Mouse (Mus musculus) liver, embryonic 14.5 days (tissue): ENCODE data around the gene Wasf1. TPM values are rescaled to one million over a fixed set of nuclear protein-coding genes. Genes with fewer than 3 reads are reported as not detected.

ENCODE experiments used
- ATAC-seq: fragments of 200-750 bp; cut with Nextera tagmentation; 2 replicates; pipeline ENCODE4 v1.8.0; 2017; ENCODE audit warnings: moderate number of reproducible peaks, mild to moderate bottlenecking, moderate library complexity; ENCODE audit not compliant: insufficient read depth
- DNase-seq, 3 experiments: peaks; one replicate each; pipeline ENCODE4 v3.0.0-alpha.2; 2012 to 2013; ENCODE audit warnings: low read depth in 3 of 3, low spot score in 3 of 3
- H3K27ac ChIP-seq: fragments of 300-500 bp; sonication (generic); 2 replicates; pipeline ENCODE4 v1.5.1; 2014; ENCODE audit warnings: moderate library complexity, mild to moderate bottlenecking, control low read depth, inconsistent platforms
- H3K27me3 ChIP-seq: fragments of 300-500 bp; sonication (generic); 2 replicates; pipeline ENCODE4 v1.6.1; 2014; ENCODE audit warnings: mild to moderate bottlenecking, low read length, moderate library complexity; ENCODE audit not compliant: control insufficient read depth, insufficient read depth
- H3K36me3 ChIP-seq: fragments of 300-500 bp; sonication (generic); replicated peaks from 2 replicates; pipeline ENCODE4 v1.6.1; 2014; ENCODE audit warnings: low read depth; ENCODE audit not compliant: control insufficient read depth, insufficient read depth
- H3K4me1 ChIP-seq, 2 experiments: fragments of 200-500 bp in 1 of 2; fragments of 300-500 bp in 1 of 2; sonication (generic) in 1 of 2; replicated peaks; 2 replicates each; pipeline ENCODE4 v1.6.1; 2012 to 2014; ENCODE audit warnings: antibody characterized with exemption in 1 of 2, inconsistent platforms in 1 of 2, low read length in 1 of 2; ENCODE audit not compliant: control insufficient read depth in 2 of 2, insufficient read depth in 2 of 2
- H3K4me2 ChIP-seq: fragments of 300-500 bp; sonication (generic); 2 replicates; pipeline ENCODE4 v1.6.1; 2014; ENCODE audit warnings: low read depth, mild to moderate bottlenecking, control low read depth, moderate library complexity
- H3K4me3 ChIP-seq, 2 experiments: fragments of 200-500 bp in 1 of 2; fragments of 300-500 bp in 1 of 2; sonication (generic) in 1 of 2; 2 replicates each; pipeline ENCODE4 v1.5.1; 2012 to 2014; ENCODE audit warnings: low read depth in 2 of 2, low read length in 2 of 2, mild to moderate bottlenecking in 2 of 2, control low read depth in 1 of 2, inconsistent platforms in 1 of 2, moderate library complexity in 1 of 2; ENCODE audit not compliant: insufficient read depth in 1 of 2
- H3K9ac ChIP-seq: fragments of 300-500 bp; sonication (generic); replicated peaks from 2 replicates; pipeline ENCODE4 v1.6.1; 2014; ENCODE audit warnings: mild to moderate bottlenecking, control low read depth, moderate library complexity
- H3K9me3 ChIP-seq: fragments of 300-500 bp; sonication (generic); 2 replicates; pipeline ENCODE4 v1.6.1; 2016; ENCODE audit warnings: low read length, mixed read lengths; ENCODE audit not compliant: control insufficient read depth
- CTCF ChIP-seq: IDR thresholded peaks from 2 replicates; pipeline ENCODE4 v1.5.1; 2016; ENCODE audit warnings: antibody characterized with exemption, low read depth, control low read depth
- EP300 ChIP-seq: IDR thresholded peaks from 2 replicates; pipeline ENCODE4 v1.6.1; 2016; ENCODE audit warnings: antibody characterized with exemption, low read depth
- WGBS: fragments of 180-500 bp; shearing (Covaris S2); extraction: QIAGEN DNeasy Blood & Tissue Kit; methylation state at CpG from one replicate; pipeline ENCODE4 v1.1.7; 2014; ENCODE audit not compliant: insufficient replicate concordance; 5-methylcytosine and 5-hydroxymethylcytosine counted together
- polyA plus RNA-seq, 2 experiments: library from polyadenylated mRNA; depleted of rRNA in 1 of 2; stranded (reverse) in 1 of 2; unstranded in 1 of 2; fragments of >200 nt; fragmentation: Nextera tagmentation in 1 of 2; extraction: Ambion mirVana in 1 of 2; gene quantifications; 2 replicates each; pipeline versions ENCODE4 v1.2.1 to v1.2.3; 2012 to 2014

The Wasf1 gene
- polyA plus RNA-seq, 2 experiments: 0.61 to 0.67 TPM

GRCm38 (mm10) chr10:40906131-40906530 is 22.9 kb downstream of the Wasf1 start:
- no peak overlapping the region for H3K27ac ChIP-seq
- TF ChIP-seq CTCF (no peak), EP300 (no peak)
- no peaks in the 10 kb centered on the region for H3K36me3 ChIP-seq
- H3K4me1 ChIP-seq: no peaks in the 10 kb centered on the region
- WGBS: 50% methylated on average over 1 of the region's 1 CpGs
- no peak overlapping the region for H3K4me3 ChIP-seq
- ATAC-seq (no peak), DNase-seq (no peak)
- H3K4me2 ChIP-seq: no peak overlapping the region
- no peak overlapping the region for H3K9ac ChIP-seq
- no peaks in the 10 kb centered on the region for H3K9me3 ChIP-seq
- no peaks in the 10 kb centered on the region for H3K27me3 ChIP-seq

- Histone ChIP-seq H3K9me3 (no peaks in the 10 kb centered on the region), H3K36me3 (no peaks in the 10 kb centered on the region), H3K27ac (no peak overlapping the region), H3K4me3 (no peak overlapping the region), H3K9ac (no peak overlapping the region), H3K4me2 (no peak overlapping the region), H3K27me3 (no peaks in the 10 kb centered on the region), H3K4me1 (no peaks in the 10 kb centered on the region)
- TF ChIP-seq CTCF (no peak), EP300 (no peak)
- no peak for ATAC-seq
- WGBS: 71% methylated on average over 7 of the region's 7 CpGs
- DNase-seq: no peak
Measured at GRCm38 (mm10) chr10:40906802-40907201, 23.5 kb downstream of the Wasf1 start.

GRCm38 (mm10) chr10:40908580-40908979 is 25.3 kb downstream of the Wasf1 start:
- WGBS: 21% methylated on average over 2 of the region's 2 CpGs
- DNase-seq: no peak

GRCm38 (mm10) chr10:40910811-40911210 is 27.5 kb downstream of the Wasf1 start:
- no peak overlapping the region for H3K4me2 ChIP-seq
- no peak for ATAC-seq
- no peak overlapping the region for H3K4me3 ChIP-seq
- no peaks in the 10 kb centered on the region for H3K4me1 ChIP-seq
- TF ChIP-seq CTCF (no peak), EP300 (no peak)
- no peaks in the 10 kb centered on the region for H3K9me3 ChIP-seq
- no peaks in the 10 kb centered on the region for H3K27me3 ChIP-seq
- no peaks in the 10 kb centered on the region for H3K36me3 ChIP-seq
- DNase-seq: no peak
- no peak overlapping the region for H3K9ac ChIP-seq
- no peak overlapping the region for H3K27ac ChIP-seq
- 50% methylated on average over 2 of the region's 2 CpGs for WGBS

More at GRCm38 (mm10) chr10:40908580-40908979, 25.3 kb downstream of the Wasf1 start:
- Histone ChIP-seq H3K4me3 (no peak overlapping the region), H3K27ac (no peak overlapping the region), H3K4me1 (no peaks in the 10 kb centered on the region), H3K4me2 (no peak overlapping the region), H3K9me3 (no peaks in the 10 kb centered on the region), H3K36me3 (no peaks in the 10 kb centered on the region), H3K27me3 (no peaks in the 10 kb centered on the region), H3K9ac (no peak overlapping the region)
- TF ChIP-seq CTCF (no peak), EP300 (no peak)
- no peak for ATAC-seq

- Histone ChIP-seq H3K9me3 (no peaks in the 10 kb centered on the region), H3K27me3 (no peaks in the 10 kb centered on the region), H3K36me3 (no peaks in the 10 kb centered on the region), H3K9ac (no peak overlapping the region), H3K4me2 (no peak overlapping the region), H3K27ac (no peak overlapping the region), H3K4me1 (no peaks in the 10 kb centered on the region; a peak in 1 of 4 replicates), H3K4me3 (no peak overlapping the region)
- WGBS: 56% methylated on average over 2 of the region's 2 CpGs
- ATAC-seq: no peak
- TF ChIP-seq EP300: no peak
- no peak for TF ChIP-seq CTCF
- no peak for DNase-seq
Measured at GRCm38 (mm10) chr10:40915240-40915639, 32.0 kb downstream of the Wasf1 start.
